Mouse (Mus musculus) C2C12 (cell line): ENCODE measurements around the gene Tubb1. TPM values are rescaled to one million over a fixed set of nuclear protein-coding genes. Genes with fewer than 3 reads are reported as not detected.

Experiments
- H3K27me3 ChIP-seq: one replicate; pipeline ENCODE4 v1.6.1; 2011; ENCODE audit not compliant: control insufficient read depth, insufficient read depth, insufficient read length
- H3K36me3 ChIP-seq: one replicate; pipeline ENCODE4 v1.6.1; 2011; ENCODE audit not compliant: control insufficient read depth, insufficient read depth
- H3K4me3 ChIP-seq: one replicate; pipeline ENCODE4 v1.5.1; 2011; ENCODE audit warnings: mild to moderate bottlenecking, control low read depth; ENCODE audit not compliant: poor library complexity, insufficient read depth, severe bottlenecking
- H3K79me2 ChIP-seq: one replicate; pipeline ENCODE4 v1.6.1; 2011; ENCODE audit not compliant: control insufficient read depth, insufficient read depth
- H3K79me3 ChIP-seq: one replicate; pipeline ENCODE4 v1.6.1; 2011; ENCODE audit warnings: low read depth, control low read depth
- H3ac ChIP-seq: one replicate; pipeline ENCODE3; 2011; ENCODE audit warnings: low read depth; ENCODE audit not compliant: control insufficient read depth, insufficient read length
- CEBPB ChIP-seq: IDR thresholded peaks from one replicate; pipeline ENCODE4 v1.6.1; 2011; ENCODE audit warnings: low read depth, mild to moderate bottlenecking, control low read depth, moderate library complexity
- CTCF ChIP-seq: IDR thresholded peaks from one replicate; pipeline ENCODE4 v1.5.1; 2011; ENCODE audit not compliant: control insufficient read depth, insufficient read depth, insufficient read length
- FOSL1 ChIP-seq: IDR thresholded peaks from one replicate; pipeline ENCODE4 v1.8.0; 2011; ENCODE audit warnings: mild to moderate bottlenecking, low read length; ENCODE audit not compliant: poor library complexity, insufficient read depth, severe bottlenecking
- MAX ChIP-seq: IDR thresholded peaks from one replicate; pipeline ENCODE4 v1.6.1; 2011; ENCODE audit warnings: mild to moderate bottlenecking, control low read depth
- MYOD1 ChIP-seq: IDR thresholded peaks from one replicate; pipeline ENCODE4 v1.6.1; 2011; ENCODE audit warnings: low read depth; ENCODE audit not compliant: control insufficient read depth, insufficient read length
- MYOG ChIP-seq: IDR thresholded peaks from one replicate; pipeline ENCODE4 v1.6.1; 2011; ENCODE audit not compliant: control insufficient read depth, insufficient read length; ENCODE audit errors: extremely low read depth
- USF1 ChIP-seq: IDR thresholded peaks from one replicate; pipeline ENCODE4 v1.6.1; 2011; ENCODE audit warnings: low read depth, mild to moderate bottlenecking, control low read depth, moderate library complexity
- polyA plus RNA-seq: library from polyadenylated mRNA; unstranded; fragments of >200 nt; fragmentation: generic; extraction: Trizol; gene quantifications from one replicate; pipeline ENCODE4 v1.2.1, GENCODE M21; 2012; ENCODE audit warnings: missing spikeins

Gene Tubb1
- polyA plus RNA-seq, 1 experiment, result not detected

DNA sequence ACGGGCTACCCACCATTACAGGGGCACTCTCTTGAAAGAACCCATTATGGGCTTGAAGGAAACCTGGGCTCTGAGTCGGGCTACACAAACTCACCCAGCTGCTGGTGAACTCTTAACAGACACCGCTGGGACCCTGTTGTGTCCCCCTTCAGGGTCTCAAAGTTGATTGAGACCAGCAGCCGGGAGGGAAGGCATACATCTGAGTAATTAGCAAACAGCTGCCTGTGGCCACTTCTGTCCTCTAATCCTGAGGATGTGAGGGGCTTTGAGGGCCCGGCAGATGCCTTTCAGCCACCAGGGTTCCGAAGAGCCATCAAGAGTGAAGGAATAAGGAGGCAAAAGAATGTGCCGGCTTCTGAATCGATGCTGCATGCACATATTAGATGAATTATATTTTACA is 3.6 kb upstream of the Tubb1 start:
- Histone ChIP-seq H3K36me3 (no peaks in the 10 kb centered on the region), H3K4me3 (no peak overlapping the region), H3ac (no peak overlapping the region), H3K79me2 (no peaks in the 10 kb centered on the region), H3K79me3 (no peaks in the 10 kb centered on the region), H3K27me3 (no peaks in the 10 kb centered on the region)
- TF ChIP-seq USF1, result no peak
- TF ChIP-seq CEBPB, result no peak
- TF ChIP-seq MYOG, result no peak
- TF ChIP-seq MAX, result no peak
- no peak for TF ChIP-seq FOSL1
- no peak for TF ChIP-seq CTCF
- no peak for TF ChIP-seq MYOD1

DNA sequence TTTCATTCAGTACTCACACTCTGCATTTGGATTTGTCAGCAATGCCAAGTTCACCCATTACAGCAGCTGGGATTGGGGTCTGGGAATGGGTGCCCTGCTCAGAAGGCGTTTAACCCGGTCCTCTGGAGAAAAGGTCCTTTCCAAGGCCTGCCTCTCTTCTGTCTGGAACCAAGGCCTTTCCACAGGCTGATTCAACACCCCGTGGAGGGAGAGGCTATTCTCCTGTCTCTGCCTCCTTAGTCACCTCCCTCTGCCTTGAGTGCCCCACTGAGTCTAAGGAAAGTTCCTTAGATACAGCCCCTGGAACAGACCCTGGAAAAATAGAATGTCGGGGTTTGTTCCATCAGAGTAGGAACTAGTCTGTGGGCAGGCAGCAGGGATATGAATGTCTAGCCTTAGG is 2.1 kb upstream of the Tubb1 start:
- H3K79me3 ChIP-seq, result no peaks in the 10 kb centered on the region
- no peaks in the 10 kb centered on the region for H3K79me2 ChIP-seq
- no peak for TF ChIP-seq MAX
- no peak for TF ChIP-seq USF1
- TF ChIP-seq CTCF, result no peak
- no peak for TF ChIP-seq FOSL1
- no peak for TF ChIP-seq MYOG
- TF ChIP-seq CEBPB, result no peak
- TF ChIP-seq MYOD1, result no peak
- no peak overlapping the region for H3ac ChIP-seq
- no peaks in the 10 kb centered on the region for H3K27me3 ChIP-seq
- H3K4me3 ChIP-seq, result no peak overlapping the region
- no peaks in the 10 kb centered on the region for H3K36me3 ChIP-seq

- Histone ChIP-seq H3K79me2 (no peaks in the 10 kb centered on the region), H3K79me3 (no peaks in the 10 kb centered on the region), H3K27me3 (no peaks in the 10 kb centered on the region), H3ac (no peak overlapping the region), H3K36me3 (no peaks in the 10 kb centered on the region), H3K4me3 (no peak overlapping the region)
- no peak for TF ChIP-seq FOSL1
- no peak for TF ChIP-seq MYOD1
- TF ChIP-seq USF1, result no peak
- TF ChIP-seq MYOG, result no peak
- no peak for TF ChIP-seq CEBPB
- no peak for TF ChIP-seq MAX
- TF ChIP-seq CTCF, result no peak
Measured at GRCm38 (mm10) chr2:174453681-174454080, 3.2 kb downstream of the Tubb1 start.

GRCm38 (mm10) chr2:174459365-174459764 is 8.9 kb downstream of the Tubb1 start:
- Histone ChIP-seq H3K36me3 (peaks cover 31% of the 10 kb centered on the region), H3K4me3 (no peak overlapping the region), H3ac (no peak overlapping the region), H3K27me3 (no peaks in the 10 kb centered on the region), H3K79me3 (peaks cover 15% of the 10 kb centered on the region), H3K79me2 (peaks cover 20% of the 10 kb centered on the region)
- no peak for TF ChIP-seq USF1
- no peak for TF ChIP-seq CEBPB

GRCm38 (mm10) chr2:174463370-174463769 is 12.9 kb downstream of the Tubb1 start:
- H3K79me2 ChIP-seq, result peaks cover 42% of the 10 kb centered on the region
- H3K79me3 ChIP-seq, result peaks cover 35% of the 10 kb centered on the region
- peaks cover 67% of the 10 kb centered on the region for H3K36me3 ChIP-seq
- peak overlapping the region; percentile 68 for H3K4me3 ChIP-seq
- no peaks in the 10 kb centered on the region for H3K27me3 ChIP-seq
- TF ChIP-seq CEBPB (no peak), CTCF (no peak), USF1 (no peak), MYOD1 (no peak), MYOG (no peak), FOSL1 (no peak), MAX (no peak)
- peak overlapping the region; percentile 89 for H3ac ChIP-seq

GRCm38 (mm10) chr2:174463789-174464523 is 13.5 kb downstream of the Tubb1 start, which contains the start of gene Atp5e:
Gene Atp5e, minus strand, starts transcription at chr2:174464105.
- TF ChIP-seq CTCF (no peak), USF1 (no peak), MAX (peak; percentile 86)
- no peaks in the 10 kb centered on the region for H3K27me3 ChIP-seq
- H3ac ChIP-seq, result peak within 1 kb of the TSS; percentile 89
- H3K79me2 ChIP-seq, result peaks cover 47% of the 10 kb centered on the region
- H3K4me3 ChIP-seq, result peak within 1 kb of the TSS; percentile 68
- H3K36me3 ChIP-seq, result peaks cover 73% of the 10 kb centered on the region
- H3K79me3 ChIP-seq, result peaks cover 41% of the 10 kb centered on the region
